In genomic region chr10:108867202-108867601, GRCm38 (mm10) we compare ENCODE assay signal across 13 mouse cellular contexts.
DNase-seq lines count a peak whose midpoint lies in the region; ATAC-seq and TF ChIP-seq lines count a peak whose summit lies in the region.
"Had no signal": no experiment of that assay in that cellular context is flagged by ENCODE, and none has a peak within 500 bp of the region (broad histone marks: within the 10 kb centered on the region; RNA-seq: fewer than 3 reads in every experiment).

No protein-coding gene starts in this region.

- H3K9ac ChIP-seq in lung, embryonic 14.5 days, result no peak overlapping the region
- H3K9ac ChIP-seq: heart, embryonic 15.5 days; limb, embryonic 13.5 days had no signal

- no peaks in the 10 kb centered on the region for H3K27me3 ChIP-seq in heart, embryonic 10.5 days (ENCODE audit: insufficient read depth, poor library complexity, severe bottlenecking)
- no peaks in the 10 kb centered on the region for H3K27me3 ChIP-seq in lung, embryonic 14.5 days (ENCODE audit: insufficient read depth, low read length)
- no peaks in the 10 kb centered on the region for H3K27me3 ChIP-seq in thymus, adult 2 months (ENCODE audit: control insufficient read depth, insufficient read depth, low read length)
- H3K27me3 ChIP-seq: CH12.LX; heart, embryonic 15.5 days; limb, embryonic 13.5 days had no signal

- ATAC-seq in lung, embryonic 14.5 days (ENCODE audit: insufficient read depth), result no peak
- ATAC-seq: inflammation-experienced regulatory T-cells, adult 6 months had no signal

- peak; percentile 2 to 13 for DNase-seq in heart, adult 9 months (ENCODE audit: low spot score in 2 of 2)
- no peak for DNase-seq in heart, embryonic 10.5 days (ENCODE audit: low spot score)
- peak; percentile 13 for DNase-seq in lung, embryonic 14.5 days
- no peak for DNase-seq in lung, postnatal 10 days
- peak; percentile 85 for DNase-seq in cerebellum, adult 11 months
- peak; percentile 94 to 96 for DNase-seq in cerebellum, postnatal 10 days
- DNase-seq in layer of hippocampus, postnatal 36 days, result no peak
- no peak for DNase-seq in thymus, adult 2 months
- DNase-seq: lung, postnatal 14 days had no signal

- 78% methylated on average over 6 of the region's 6 CpGs for WGBS in heart, embryonic 10.5 days
- WGBS in lung, embryonic 14.5 days, result 65% methylated on average over 6 of the region's 6 CpGs
- 68% methylated on average over 6 of the region's 6 CpGs for WGBS in thymus, adult 2 months

- no peak overlapping the region for H3K27ac ChIP-seq in heart, embryonic 10.5 days
- no peak overlapping the region for H3K27ac ChIP-seq in lung, embryonic 14.5 days (ENCODE audit: low read depth)
- no peak overlapping the region for H3K27ac ChIP-seq in thymus, adult 2 months (ENCODE audit: control insufficient read depth, insufficient read depth, low read length)
- H3K27ac ChIP-seq: heart, embryonic 15.5 days; limb, embryonic 13.5 days had no signal

- no peak for TF ChIP-seq POLR2A in thymus, adult 2 months (IDR thresholded peaks at IDR 0.05; ENCODE audit: control insufficient read depth, extremely low read depth, insufficient read depth, low read length, poor library complexity)

- H3K4me1 ChIP-seq in heart, embryonic 10.5 days, result no peaks in the 10 kb centered on the region
- no peaks in the 10 kb centered on the region for H3K4me1 ChIP-seq in lung, embryonic 14.5 days (ENCODE audit: insufficient read depth)
- no peaks in the 10 kb centered on the region for H3K4me1 ChIP-seq in thymus, adult 2 months (replicated peaks; ENCODE audit: control insufficient read depth, insufficient read depth, low read length)
- H3K4me1 ChIP-seq: limb, embryonic 13.5 days had no signal

- no peak for TF ChIP-seq CTCF in lung, embryonic 14.5 days (IDR thresholded peaks at IDR 0.05; ENCODE audit: low read depth)
- TF ChIP-seq CTCF in thymus, adult 2 months (IDR thresholded peaks at IDR 0.05; ENCODE audit: borderline replicate concordance, control insufficient read depth, extremely low read depth, insufficient read depth, low read length, poor library complexity), result no peak

- no peaks in the 10 kb centered on the region for H3K36me3 ChIP-seq in heart, embryonic 10.5 days
- no peaks in the 10 kb centered on the region for H3K36me3 ChIP-seq in lung, embryonic 14.5 days (ENCODE audit: insufficient read depth)
- H3K36me3 ChIP-seq in thymus, adult 2 months (ENCODE audit: control insufficient read depth, insufficient read depth, low read length), result no peaks in the 10 kb centered on the region
- H3K36me3 ChIP-seq: heart, embryonic 15.5 days; limb, embryonic 13.5 days had no signal

- no peak overlapping the region for H3K4me2 ChIP-seq in lung, embryonic 14.5 days
- H3K4me2 ChIP-seq: heart, embryonic 15.5 days; limb, embryonic 13.5 days had no signal

- no peak overlapping the region for H3K4me3 ChIP-seq in heart, embryonic 10.5 days
- no peak overlapping the region for H3K4me3 ChIP-seq in lung, embryonic 14.5 days (ENCODE audit: low read depth, low read length)
- no peak overlapping the region for H3K4me3 ChIP-seq in thymus, adult 2 months (ENCODE audit: control insufficient read depth, insufficient read depth, low read length)
- H3K4me3 ChIP-seq: heart, embryonic 15.5 days; limb, embryonic 13.5 days had no signal

- no peaks in the 10 kb centered on the region for H3K9me3 ChIP-seq in heart, embryonic 10.5 days
- no peaks in the 10 kb centered on the region for H3K9me3 ChIP-seq in lung, embryonic 14.5 days (ENCODE audit: low read depth, low read length)
- H3K9me3 ChIP-seq: heart, embryonic 15.5 days; limb, embryonic 13.5 days had no signal

Comparison
In these comparisons a context has a peak if more than half of its experiments do, and no peak if none do; other contexts are left out.
1. DNase-seq: peak in heart, adult 9 months (2 of 2), lung, embryonic 14.5 days (single experiment), cerebellum, adult 11 months (single experiment) and cerebellum, postnatal 10 days (2 of 2); none in heart, embryonic 10.5 days (single experiment), lung, postnatal 10 days (single experiment), layer of hippocampus, postnatal 36 days (0 of 2) and thymus, adult 2 months (single experiment).